Mouse (Mus musculus): ENCODE data around the gene Pde4a. TPM values are rescaled to one million over a fixed set of nuclear protein-coding genes. Genes with fewer than 3 reads are reported as not detected.

Gene Pde4a
- polyA plus RNA-seq, 1 experiment from 2014 or later: 3.8 TPM

- DNase-seq (ENCODE audit: low spot score): peak; percentile 32
- Histone ChIP-seq H3K4me3 (peak overlapping the region; percentile 48), H3K27ac (replicated peaks) (peak overlapping the region; percentile 80), H3K4me1 (peaks cover 37% of the 10 kb centered on the region), H3K36me3 (no peaks in the 10 kb centered on the region), H3K9me3 (replicated peaks) (no peaks in the 10 kb centered on the region), H3K27me3 (ENCODE audit: low read depth, poor library complexity, severe bottlenecking) (peaks cover 4% of the 10 kb centered on the region)
- 32% methylated on average over 19 of the region's 19 CpGs for WGBS
These were observed 31.3 kb downstream of the Pde4a start for GRCm38 (mm10) chr9:21196521-21197433.

DNA sequence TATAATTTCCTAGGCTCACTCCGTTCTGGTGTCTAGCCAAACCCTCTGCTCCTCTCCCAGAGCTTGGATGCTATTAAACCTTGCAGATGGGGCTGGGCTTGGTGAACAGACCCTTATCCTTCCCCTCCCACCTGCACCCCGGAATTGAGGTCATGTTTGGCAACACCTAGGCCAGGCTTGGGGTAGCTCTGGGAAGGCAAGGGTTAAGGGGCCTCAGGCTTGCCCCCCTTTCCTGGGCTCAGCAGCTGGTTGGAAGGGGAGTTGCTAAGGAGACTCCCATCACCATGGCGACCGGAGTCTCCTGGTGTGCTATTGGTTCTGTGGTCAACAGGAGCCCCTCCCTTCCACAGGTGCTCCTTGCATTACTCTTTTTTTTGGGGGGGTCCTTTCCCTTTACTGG, 32.5 kb downstream of the Pde4a start:
- Histone ChIP-seq H3K27me3 (ENCODE audit: low read depth, poor library complexity, severe bottlenecking) (peaks cover 4% of the 10 kb centered on the region), H3K4me1 (peaks cover 37% of the 10 kb centered on the region), H3K4me3 (peak overlapping the region; percentile 48), H3K9me3 (replicated peaks) (no peaks in the 10 kb centered on the region), H3K36me3 (no peaks in the 10 kb centered on the region), H3K27ac (replicated peaks) (peak overlapping the region; percentile 80)
- 22% methylated on average over 4 of the region's 4 CpGs for WGBS
- peak; percentile 76 for DNase-seq (ENCODE audit: low spot score)

GRCm38 (mm10) chr9:21198960-21199359, 33.4 kb downstream of the Pde4a start:
- Histone ChIP-seq H3K4me3 (no peak overlapping the region), H3K27ac (replicated peaks) (0 out of 2 replicates have a peak overlapping the region, but pooled peaks have one; percentile 17), H3K4me1 (peaks cover 37% of the 10 kb centered on the region), H3K27me3 (ENCODE audit: low read depth, poor library complexity, severe bottlenecking) (peaks cover 4% of the 10 kb centered on the region), H3K36me3 (no peaks in the 10 kb centered on the region), H3K9me3 (replicated peaks) (no peaks in the 10 kb centered on the region)
- WGBS: 80% methylated on average over 3 of the region's 3 CpGs
- no peak for DNase-seq (ENCODE audit: low spot score)

- Histone ChIP-seq H3K27me3 (ENCODE audit: low read depth, poor library complexity, severe bottlenecking) (no peaks in the 10 kb centered on the region), H3K36me3 (no peaks in the 10 kb centered on the region), H3K27ac (replicated peaks) (no peak overlapping the region), H3K4me1 (peaks cover 11% of the 10 kb centered on the region), H3K9me3 (replicated peaks) (no peaks in the 10 kb centered on the region), H3K4me3 (peak overlapping the region; percentile 57)
- 24% methylated on average over 8 of the region's 8 CpGs for WGBS
- no peak for DNase-seq (ENCODE audit: low spot score)
These were observed 38.6 kb downstream of the Pde4a start for GRCm38 (mm10) chr9:21204156-21204527.

- WGBS: 2% methylated on average over 23 of the region's 23 CpGs
- no peaks in the 10 kb centered on the region for H3K9me3 ChIP-seq (replicated peaks)
- H3K36me3 ChIP-seq: no peaks in the 10 kb centered on the region
- H3K4me3 ChIP-seq: peak overlapping the region; percentile 57
- no peaks in the 10 kb centered on the region for H3K27me3 ChIP-seq (ENCODE audit: low read depth, poor library complexity, severe bottlenecking)
- peaks cover 11% of the 10 kb centered on the region for H3K4me1 ChIP-seq
- DNase-seq (ENCODE audit: low spot score): peak; percentile 45
- H3K27ac ChIP-seq (replicated peaks): no peak overlapping the region
These were observed 39.2 kb downstream of the Pde4a start for GRCm38 (mm10) chr9:21204528-21205272.

- H3K4me3 ChIP-seq: no peak overlapping the region
- no peaks in the 10 kb centered on the region for H3K27me3 ChIP-seq (ENCODE audit: low read depth, poor library complexity, severe bottlenecking)
- WGBS: 90% methylated on average over 6 of the region's 6 CpGs
- H3K4me1 ChIP-seq: peaks cover 16% of the 10 kb centered on the region
- no peaks in the 10 kb centered on the region for H3K9me3 ChIP-seq (replicated peaks)
- DNase-seq (ENCODE audit: low spot score): no peak
- no peaks in the 10 kb centered on the region for H3K36me3 ChIP-seq
- H3K27ac ChIP-seq (replicated peaks): no peak overlapping the region
These were observed 41.3 kb downstream of the Pde4a start for GRCm38 (mm10) chr9:21206848-21207247.

- no peaks in the 10 kb centered on the region for H3K36me3 ChIP-seq
- H3K27ac ChIP-seq (replicated peaks): no peak overlapping the region
- H3K4me3 ChIP-seq: no peak overlapping the region
- no peaks in the 10 kb centered on the region for H3K9me3 ChIP-seq (replicated peaks)
- WGBS: 80% methylated on average over 2 of the region's 2 CpGs
- peaks cover 16% of the 10 kb centered on the region for H3K4me1 ChIP-seq
- DNase-seq (ENCODE audit: low spot score): no peak
- no peaks in the 10 kb centered on the region for H3K27me3 ChIP-seq (ENCODE audit: low read depth, poor library complexity, severe bottlenecking)
These were observed 43.1 kb downstream of the Pde4a start for GRCm38 (mm10) chr9:21208626-21209025.

- H3K9me3 ChIP-seq (replicated peaks): no peaks in the 10 kb centered on the region
- no peak for DNase-seq (ENCODE audit: low spot score)
- peaks cover 5% of the 10 kb centered on the region for H3K4me1 ChIP-seq
- H3K27ac ChIP-seq (replicated peaks): no peak overlapping the region
- WGBS: 76% methylated on average over 6 of the region's 6 CpGs
- H3K27me3 ChIP-seq (ENCODE audit: low read depth, poor library complexity, severe bottlenecking): no peaks in the 10 kb centered on the region
- no peak overlapping the region for H3K4me3 ChIP-seq
- no peaks in the 10 kb centered on the region for H3K36me3 ChIP-seq
These were observed 45.3 kb downstream of the Pde4a start for GRCm38 (mm10) chr9:21210821-21211220.

GRCm38 (mm10) chr9:21211624-21212023, 46.1 kb downstream of the Pde4a start:
- Histone ChIP-seq H3K27me3 (ENCODE audit: low read depth, poor library complexity, severe bottlenecking) (0 out of 2 replicates have a peak, but pooled peaks cover under 1% of the 10 kb centered on the region), H3K4me1 (peaks cover 11% of the 10 kb centered on the region), H3K27ac (replicated peaks) (no peak overlapping the region), H3K36me3 (no peaks in the 10 kb centered on the region), H3K9me3 (replicated peaks) (no peaks in the 10 kb centered on the region), H3K4me3 (no peak overlapping the region)
- DNase-seq (ENCODE audit: low spot score): no peak
- WGBS: 86% methylated on average over 7 of the region's 7 CpGs

DNA sequence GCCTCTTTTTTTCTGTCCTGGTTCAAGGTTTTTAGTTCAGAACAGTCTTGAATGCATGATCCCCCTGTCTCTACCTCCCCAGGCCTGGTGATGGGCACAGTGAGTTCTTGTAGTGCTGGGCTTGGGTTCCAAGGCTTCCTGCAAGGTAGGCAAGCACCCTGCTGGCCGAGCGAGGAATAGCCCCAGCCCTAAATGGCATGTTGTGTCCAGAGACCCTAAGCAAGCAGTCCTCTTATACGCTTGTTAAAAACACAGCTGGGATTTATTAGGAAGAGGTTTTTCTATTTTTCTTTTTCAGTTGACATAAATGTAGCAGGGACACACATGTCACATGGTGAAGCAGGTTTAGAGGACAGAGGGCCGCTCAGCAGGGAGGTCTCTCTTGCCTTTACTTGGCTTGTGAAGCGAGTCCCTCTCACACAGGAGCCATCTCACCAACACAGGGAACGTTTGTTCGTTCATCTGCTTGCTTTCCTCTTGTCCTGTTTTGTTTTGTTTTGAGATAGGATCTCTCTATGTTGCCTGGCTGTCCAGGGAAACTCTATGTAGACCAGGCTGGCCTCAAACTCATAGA, 48.2 kb downstream of the Pde4a start:
- 47% methylated on average over 7 of the region's 7 CpGs for WGBS
- peak; percentile 39 for DNase-seq (ENCODE audit: low spot score)
- peaks cover 11% of the 10 kb centered on the region for H3K27me3 ChIP-seq (ENCODE audit: low read depth, poor library complexity, severe bottlenecking)
- no peaks in the 10 kb centered on the region for H3K36me3 ChIP-seq
- H3K9me3 ChIP-seq (replicated peaks): no peaks in the 10 kb centered on the region
- H3K27ac ChIP-seq (replicated peaks): no peak overlapping the region
- peaks cover 17% of the 10 kb centered on the region for H3K4me1 ChIP-seq
- H3K4me3 ChIP-seq: no peak overlapping the region

GRCm38 (mm10) chr9:21216050-21216841, 50.7 kb downstream of the Pde4a start:
- Histone ChIP-seq H3K4me3 (no peak overlapping the region), H3K27ac (replicated peaks) (no peak overlapping the region), H3K27me3 (ENCODE audit: low read depth, poor library complexity, severe bottlenecking) (peaks cover 11% of the 10 kb centered on the region), H3K36me3 (no peaks in the 10 kb centered on the region), H3K9me3 (replicated peaks) (no peaks in the 10 kb centered on the region), H3K4me1 (peaks cover 18% of the 10 kb centered on the region)
- WGBS: 79% methylated on average over 25 of the region's 25 CpGs
- DNase-seq (ENCODE audit: low spot score): no peak

DNA sequence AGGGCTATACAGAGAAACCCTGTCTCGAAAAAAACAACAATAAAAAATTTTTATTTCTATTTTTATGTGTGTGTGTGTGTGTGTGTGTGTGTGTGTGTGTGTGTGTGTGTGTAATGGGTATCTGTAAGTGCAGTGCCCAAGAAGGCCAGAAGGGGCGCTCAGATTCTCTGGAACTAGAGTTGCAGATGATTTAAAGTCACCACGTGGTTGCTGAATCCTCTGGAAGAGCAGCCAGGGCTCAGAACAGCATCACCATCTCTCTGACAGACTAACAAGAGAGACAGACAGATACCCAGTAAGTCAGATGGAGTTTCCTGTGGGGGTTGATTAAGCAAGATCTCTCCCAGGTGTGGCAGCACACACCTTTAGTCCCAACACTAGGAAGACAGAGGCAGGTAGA, 54.3 kb downstream of the Pde4a start:
- no peak for DNase-seq (ENCODE audit: low spot score)
- 57% methylated on average over 3 of the region's 3 CpGs for WGBS
- no peaks in the 10 kb centered on the region for H3K36me3 ChIP-seq

More for the DNA sequence above, 54.3 kb downstream of the Pde4a start:
- H3K4me3 ChIP-seq: no peak overlapping the region
- H3K4me1 ChIP-seq: peaks cover 18% of the 10 kb centered on the region
- H3K27me3 ChIP-seq (ENCODE audit: low read depth, poor library complexity, severe bottlenecking): peaks cover 20% of the 10 kb centered on the region
- H3K27ac ChIP-seq (replicated peaks): no peak overlapping the region
- peaks cover 10% of the 10 kb centered on the region for H3K9me3 ChIP-seq (replicated peaks)
